In the genomic region with DNA sequence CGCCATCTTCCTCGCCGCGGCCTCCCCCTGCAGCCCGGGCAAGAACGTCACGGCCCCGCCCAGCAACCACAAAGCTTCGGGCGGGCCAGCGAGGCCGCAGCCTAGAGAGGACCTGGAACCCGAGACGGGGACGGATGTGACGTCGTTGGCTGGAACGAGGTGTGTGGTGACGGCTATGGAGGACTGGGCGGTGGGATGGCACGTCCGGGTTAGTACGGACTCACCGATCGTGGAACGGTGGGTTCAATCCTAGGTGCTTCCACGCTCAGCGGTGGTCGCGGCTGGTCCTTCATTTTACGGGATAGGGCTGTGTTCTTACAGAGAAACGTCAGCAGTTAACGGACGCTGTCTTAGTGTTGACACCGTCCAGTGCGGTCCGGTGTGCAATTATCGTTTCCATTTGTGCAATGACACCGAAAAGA, we compare ENCODE assay signal across 8 mouse cellular contexts. TPM values are rescaled to one million over a fixed set of nuclear protein-coding genes. Genes with fewer than 3 reads are reported as not detected.
DNase-seq lines count a peak whose midpoint lies in the region; ATAC-seq lines count a peak whose summit lies in the region.

A gene (minus strand): TSS at position 79 of the 422 bp plus-strand sequence.

- DNase-seq in Muller cell, postnatal 12 days (ENCODE audit: inconsistent ontology term) = peak; percentile 98
- DNase-seq in cerebellum, adult 9-11 months = peak; percentile 98
- peak; percentile 95 to 98 for DNase-seq in frontal cortex, adult 2 months (ENCODE audit: extremely low spot score in 1 of 2, low spot score in 1 of 2)
- peak; percentile 99 for DNase-seq in hindbrain, embryonic 11.5 days (ENCODE audit: low spot score)
- peak; percentile 98 for DNase-seq in layer of hippocampus, postnatal 10 days (ENCODE audit: low spot score in 2 of 2)
- DNase-seq in lung, postnatal 10 days = peak; percentile 99
- peak; percentile 97 for DNase-seq in ovary, postnatal 36 days (ENCODE audit: low spot score)
- peak; percentile 97 for DNase-seq in thymus, postnatal 25 days

- H3K27ac ChIP-seq in hindbrain, embryonic 11.5 days (ENCODE audit: low read depth, low read length) = peak within 1 kb of the TSS; percentile 82

- no peaks in the 10 kb centered on the region for H3K9me3 ChIP-seq in hindbrain, embryonic 11.5 days (ENCODE audit: control insufficient read depth, low read length)

- H3K4me3 ChIP-seq in hindbrain, embryonic 11.5 days (ENCODE audit: low read depth, low read length) = peak within 1 kb of the TSS; percentile 97

- WGBS in hindbrain, embryonic 11.5 days = under 1% methylated on average over 34 of the region's 39 CpGs

- peak; percentile 99 for ATAC-seq in hindbrain, embryonic 11.5 days (ENCODE audit: low FRiP score)

- peak within 1 kb of the TSS; percentile 96 for H3K9ac ChIP-seq in hindbrain, embryonic 11.5 days (ENCODE audit: low read depth, low read length)

- 0 out of 2 replicates have a peak, but pooled peaks cover 6% of the 10 kb centered on the region for H3K36me3 ChIP-seq in hindbrain, embryonic 11.5 days (ENCODE audit: control insufficient read depth, insufficient read depth, low read length)

- H3K4me1 ChIP-seq in hindbrain, embryonic 11.5 days (replicated peaks; ENCODE audit: control insufficient read depth, insufficient read depth, low read length) = peaks cover 3% of the 10 kb centered on the region; the same call in 1 of the 2 replicates

- no peaks in the 10 kb centered on the region for H3K27me3 ChIP-seq in hindbrain, embryonic 11.5 days (ENCODE audit: control insufficient read depth, insufficient read depth, low read length)

- peak within 1 kb of the TSS; percentile 66 for H3K4me2 ChIP-seq in hindbrain, embryonic 11.5 days (replicated peaks; ENCODE audit: low read depth, low read length)

RNA-seq across cellular contexts. Expression of the gene that starts here (rescaled TPM):
- polyA plus RNA-seq in frontal cortex, adult 2 months (2012; rRNA removed) = 135 and 138 TPM in 2 replicates
- polyA plus RNA-seq in hindbrain, embryonic 11.5 days (2014; fragmentation: Nextera tagmentation; extraction: Ambion mirVana) = 325 and 347 TPM in 2 replicates
- total RNA-seq in layer of hippocampus, postnatal 10 days (2021) = 100 to 1,000 TPM; 122 to 132 TPM

Comparison
In these comparisons a context has a peak if more than half of its experiments do, and no peak if none do; other contexts are left out.
1. Peak in every context shown above with its lines: DNase-seq, ATAC-seq, H3K4me3 ChIP-seq and H3K27ac ChIP-seq.